Mouse (Mus musculus) testis, adult 2 months (tissue): ENCODE results near the gene Ldhd. TPM values are rescaled to one million over a fixed set of nuclear protein-coding genes. Genes with fewer than 3 reads are reported as not detected.

ENCODE experiments used
- H3K27ac ChIP-seq: fragments of 200-500 bp; 2 replicates; pipeline ENCODE4 v1.5.1; 2012; ENCODE audit warnings: low read depth, low read length; ENCODE audit not compliant: control insufficient read depth, insufficient read depth
- H3K27me3 ChIP-seq: fragments of 200-500 bp; 2 replicates; pipeline ENCODE4 v1.6.1; 2012; ENCODE audit warnings: mild to moderate bottlenecking, low read length, moderate library complexity; ENCODE audit not compliant: control insufficient read depth, insufficient read depth
- H3K36me3 ChIP-seq: fragments of 200-500 bp; 2 replicates; pipeline ENCODE4 v1.6.1; 2012; ENCODE audit warnings: mild to moderate bottlenecking, low read length; ENCODE audit not compliant: control insufficient read depth, insufficient read depth
- H3K4me1 ChIP-seq: fragments of 200-500 bp; 2 replicates; pipeline ENCODE4 v1.6.1; 2012; ENCODE audit warnings: low read length; ENCODE audit not compliant: control insufficient read depth, insufficient read depth
- H3K4me3 ChIP-seq: fragments of 200-500 bp; 2 replicates; pipeline ENCODE4 v1.5.1; 2012; ENCODE audit warnings: low read depth, mild to moderate bottlenecking, low read length, moderate library complexity, mixed read lengths; ENCODE audit not compliant: control insufficient read depth
- CTCF ChIP-seq: fragments of 200-500 bp; IDR thresholded peaks from 2 replicates; pipeline ENCODE4 v1.5.1; 2012; ENCODE audit warnings: low read depth, mild to moderate bottlenecking, inconsistent platforms, low read length, moderate library complexity; ENCODE audit not compliant: control insufficient read depth, insufficient read depth, insufficient replicate concordance
- POLR2A ChIP-seq: fragments of 200-500 bp; IDR thresholded peaks from 2 replicates; pipeline ENCODE4 v1.6.1; 2012; ENCODE audit warnings: low read depth, mild to moderate bottlenecking, inconsistent platforms, low read length, moderate library complexity; ENCODE audit not compliant: control insufficient read depth
- polyA plus RNA-seq: library from polyadenylated mRNA; depleted of rRNA; stranded (reverse); fragments of >200 nt; gene quantifications from 2 replicates; pipeline ENCODE4 v1.2.3, GENCODE M21; 2012

The Ldhd gene
- polyA plus RNA-seq, 1 experiment, result 6.5 TPM

- Histone ChIP-seq H3K36me3 (no peaks in the 10 kb centered on the region), H3K4me1 (peaks cover 3% of the 10 kb centered on the region), H3K27me3 (no peaks in the 10 kb centered on the region), H3K4me3 (no peak overlapping the region), H3K27ac (no peak overlapping the region)
- no peak for TF ChIP-seq POLR2A
These were observed 2.3 kb downstream of the Ldhd start for GRCm38 (mm10) chr8:111627923-111628322.

- Histone ChIP-seq H3K4me3 (no peak overlapping the region), H3K27me3 (no peaks in the 10 kb centered on the region), H3K4me1 (peaks cover 3% of the 10 kb centered on the region), H3K36me3 (no peaks in the 10 kb centered on the region; the same call in 1 of the 2 replicates), H3K27ac (no peak overlapping the region)
- TF ChIP-seq POLR2A (no peak), CTCF (no peak)
These were observed 3.2 kb downstream of the Ldhd start for GRCm38 (mm10) chr8:111626933-111627332.

GRCm38 (mm10) chr8:111626528-111626820 lies 3.7 kb downstream of the Ldhd start:
- Histone ChIP-seq H3K27me3 (no peaks in the 10 kb centered on the region), H3K4me3 (no peak overlapping the region), H3K27ac (no peak overlapping the region), H3K36me3 (no peaks in the 10 kb centered on the region; the same call in 1 of the 2 replicates), H3K4me1 (peaks cover 3% of the 10 kb centered on the region)
- TF ChIP-seq CTCF, result no peak
- no peak for TF ChIP-seq POLR2A

- no peak overlapping the region for H3K27ac ChIP-seq
- no peaks in the 10 kb centered on the region for H3K27me3 ChIP-seq
- TF ChIP-seq CTCF (peak; percentile 46; the same call in 1 of the 2 replicates), POLR2A (no peak)
- H3K4me3 ChIP-seq, result no peak overlapping the region
- H3K4me1 ChIP-seq, result peaks cover 3% of the 10 kb centered on the region
- no peaks in the 10 kb centered on the region; the same call in 1 of the 2 replicates for H3K36me3 ChIP-seq
These were observed 4.3 kb downstream of the Ldhd start for GRCm38 (mm10) chr8:111625694-111626527.

GRCm38 (mm10) chr8:111624853-111625221 lies 5.3 kb downstream of the Ldhd start:
- no peak overlapping the region for H3K27ac ChIP-seq
- peaks cover 3% of the 10 kb centered on the region for H3K4me1 ChIP-seq
- no peaks in the 10 kb centered on the region for H3K27me3 ChIP-seq
- H3K4me3 ChIP-seq, result no peak overlapping the region
- TF ChIP-seq POLR2A (no peak), CTCF (no peak)
- H3K36me3 ChIP-seq, result no peaks in the 10 kb centered on the region; the same call in 1 of the 2 replicates

GRCm38 (mm10) chr8:111624081-111624852 lies 5.9 kb downstream of the Ldhd start:
- Histone ChIP-seq H3K4me1 (peaks cover 3% of the 10 kb centered on the region), H3K27ac (peak overlapping the region; percentile 55; the same call in 1 of the 2 replicates), H3K36me3 (no peaks in the 10 kb centered on the region; the same call in 1 of the 2 replicates), H3K4me3 (no peak overlapping the region), H3K27me3 (no peaks in the 10 kb centered on the region)
- TF ChIP-seq CTCF (no peak), POLR2A (no peak)

GRCm38 (mm10) chr8:111622553-111622952 lies 7.6 kb downstream of the Ldhd start:
- no peak overlapping the region for H3K4me3 ChIP-seq
- no peaks in the 10 kb centered on the region; the same call in 1 of the 2 replicates for H3K36me3 ChIP-seq

More at GRCm38 (mm10) chr8:111622553-111622952, 7.6 kb downstream of the Ldhd start:
- TF ChIP-seq CTCF (no peak), POLR2A (no peak)
- Histone ChIP-seq H3K27ac (no peak overlapping the region), H3K4me1 (no peaks in the 10 kb centered on the region; the same call in 1 of the 2 replicates), H3K27me3 (no peaks in the 10 kb centered on the region)
